Mouse (Mus musculus): Measurements from ENCODE around the gene Rbm11. TPM values are rescaled to one million over a fixed set of nuclear protein-coding genes. Genes with fewer than 3 reads are reported as not detected.

Rbm11 gene
- total RNA-seq (2023; ENCODE audit: inconsistent age), result 0.39 TPM in 1 of 4 replicates, not detected in the others

GRCm38 (mm10) chr16:75592671-75593500 lies at the start of gene Rbm11:
TSS of gene Rbm11 (plus strand) at chr16:75592844.

GRCm38 (mm10) chr16:75585961-75586360 lies 6.7 kb upstream of the Rbm11 start, which contains the start of gene Lipi:
TSS of gene Lipi (minus strand) at chr16:75586061.

Other genes with a start within 250 kb of the Rbm11 start
- gene Lipi, start 6.8 kb upstream of the Rbm11 start, total RNA-seq (2023; ENCODE audit: inconsistent age), result not detected in 4 replicates
- 11.4 to 13.5 TPM (median 12.6 TPM) in 4 replicates for gene Hspa13, start 174.3 kb downstream of the Rbm11 start, total RNA-seq (2023; ENCODE audit: inconsistent age)

All from B cell, adult (primary cell).